Mouse (Mus musculus) midbrain, embryonic 13.5 days (tissue): ENCODE results near the gene Gjb5. TPM values are rescaled to one million over a fixed set of nuclear protein-coding genes. Genes with fewer than 3 reads are reported as not detected.

Source experiments
- ATAC-seq: fragments of 200-750 bp; cut with Nextera tagmentation; 2 replicates; pipeline ENCODE4 v1.8.0; 2017; ENCODE audit warnings: mild to moderate bottlenecking, moderate TSS enrichment, moderate library complexity
- H3K27ac ChIP-seq: fragments of 300-500 bp; sonication (generic); 2 replicates; pipeline ENCODE4 v1.5.1; 2015; ENCODE audit warnings: inconsistent platforms, mild to moderate bottlenecking, moderate library complexity
- H3K27me3 ChIP-seq: fragments of 300-500 bp; sonication (generic); 2 replicates; pipeline ENCODE4 v1.6.1; 2015; ENCODE audit warnings: mild to moderate bottlenecking, inconsistent platforms
- H3K36me3 ChIP-seq: fragments of 300-500 bp; sonication (generic); 2 replicates; pipeline ENCODE4 v1.6.1; 2015; ENCODE audit warnings: mild to moderate bottlenecking, inconsistent platforms
- H3K4me1 ChIP-seq: fragments of 300-500 bp; sonication (generic); replicated peaks from 2 replicates; pipeline ENCODE4 v1.6.1; 2015; ENCODE audit warnings: inconsistent platforms
- H3K4me2 ChIP-seq: fragments of 300-500 bp; sonication (generic); replicated peaks from 2 replicates; pipeline ENCODE4 v1.6.1; 2015; ENCODE audit warnings: moderate library complexity, mild to moderate bottlenecking, inconsistent platforms
- H3K4me3 ChIP-seq: fragments of 300-500 bp; sonication (generic); replicated peaks from 2 replicates; pipeline ENCODE4 v1.5.1; 2015; ENCODE audit warnings: mild to moderate bottlenecking, inconsistent platforms
- H3K9ac ChIP-seq: fragments of 300-500 bp; sonication (generic); replicated peaks from 2 replicates; pipeline ENCODE4 v1.6.1; 2015; ENCODE audit warnings: mild to moderate bottlenecking, inconsistent platforms
- H3K9me3 ChIP-seq: fragments of 300-500 bp; sonication (generic); 2 replicates; pipeline ENCODE4 v1.6.1; 2016; ENCODE audit warnings: mild to moderate bottlenecking, inconsistent platforms
- WGBS: fragments of 180-500 bp; shearing (Covaris S2); methylation state at CpG from one replicate; pipeline ENCODE4 v1.1.7; 2015; 5-methylcytosine and 5-hydroxymethylcytosine counted together
- polyA plus RNA-seq: library from polyadenylated mRNA; unstranded; fragments of >200 nt; fragmentation: Nextera tagmentation; extraction: Ambion mirVana; gene quantifications from 2 replicates; pipeline ENCODE4 v1.2.1, GENCODE M21; 2015

Gene Gjb5
- polyA plus RNA-seq, 1 experiment from 2014 or later = 0.09 TPM

- no peak for ATAC-seq
- WGBS = 75% methylated on average over 10 of the region's 10 CpGs
These were observed 33.7 kb downstream of the Gjb5 start for GRCm38 (mm10) chr4:127324296-127324695.

GRCm38 (mm10) chr4:127323651-127324050 lies 34.3 kb downstream of the Gjb5 start:
- Histone ChIP-seq H3K4me2 (no peak overlapping the region), H3K27ac (no peak overlapping the region), H3K4me3 (no peak overlapping the region), H3K36me3 (no peaks in the 10 kb centered on the region), H3K9ac (no peak overlapping the region), H3K27me3 (peaks cover 26% of the 10 kb centered on the region), H3K4me1 (no peaks in the 10 kb centered on the region), H3K9me3 (no peaks in the 10 kb centered on the region)
- 94% methylated on average over 3 of the region's 3 CpGs for WGBS
- ATAC-seq = no peak

More at GRCm38 (mm10) chr4:127324296-127324695, 33.7 kb downstream of the Gjb5 start:
- no peak overlapping the region for H3K4me2 ChIP-seq
- H3K27me3 ChIP-seq = peaks cover 31% of the 10 kb centered on the region
- no peak overlapping the region for H3K27ac ChIP-seq
- no peaks in the 10 kb centered on the region for H3K9me3 ChIP-seq
- H3K4me1 ChIP-seq = peaks cover 5% of the 10 kb centered on the region; the same call in 1 of the 2 replicates
- no peak overlapping the region for H3K9ac ChIP-seq
- H3K4me3 ChIP-seq = no peak overlapping the region
- no peaks in the 10 kb centered on the region for H3K36me3 ChIP-seq

GRCm38 (mm10) chr4:127319613-127320012 lies 38.4 kb downstream of the Gjb5 start:
- H3K27ac ChIP-seq = no peak overlapping the region
- H3K4me2 ChIP-seq = no peak overlapping the region
- peaks cover 6% of the 10 kb centered on the region; the same call in 1 of the 2 replicates for H3K27me3 ChIP-seq
- H3K9me3 ChIP-seq = no peaks in the 10 kb centered on the region
- H3K4me1 ChIP-seq = no peaks in the 10 kb centered on the region
- WGBS = 4% methylated on average over 3 of the region's 3 CpGs
- no peak overlapping the region for H3K4me3 ChIP-seq
- ATAC-seq = peak; percentile 68; the same call in 1 of the 2 replicates
- no peak overlapping the region for H3K9ac ChIP-seq
- H3K36me3 ChIP-seq = no peaks in the 10 kb centered on the region

- Histone ChIP-seq H3K4me3 (no peak overlapping the region), H3K36me3 (no peaks in the 10 kb centered on the region), H3K4me2 (no peak overlapping the region), H3K27me3 (peaks cover 19% of the 10 kb centered on the region), H3K4me1 (peaks cover 16% of the 10 kb centered on the region), H3K9me3 (no peaks in the 10 kb centered on the region), H3K9ac (no peak overlapping the region), H3K27ac (no peak overlapping the region)
- 63% methylated on average over 4 of the region's 4 CpGs for WGBS
- no peak for ATAC-seq
These were observed 40.8 kb downstream of the Gjb5 start for GRCm38 (mm10) chr4:127317143-127317542.

- peaks cover 25% of the 10 kb centered on the region for H3K27me3 ChIP-seq
- no peaks in the 10 kb centered on the region for H3K9me3 ChIP-seq
- H3K9ac ChIP-seq = no peak overlapping the region
- no peak overlapping the region for H3K4me2 ChIP-seq
- no peak overlapping the region for H3K27ac ChIP-seq
- no peak for ATAC-seq
- no peak overlapping the region for H3K4me3 ChIP-seq
- H3K4me1 ChIP-seq = peaks cover 16% of the 10 kb centered on the region
- 85% methylated on average over 8 of the region's 8 CpGs for whole genome bisulfite sequencing
- H3K36me3 ChIP-seq = no peaks in the 10 kb centered on the region
These were observed 42.2 kb downstream of the Gjb5 start for GRCm38 (mm10) chr4:127315753-127316152.

GRCm38 (mm10) chr4:127314585-127314984 lies 43.4 kb downstream of the Gjb5 start:
- 39% methylated on average over 9 of the region's 9 CpGs for WGBS
- no peak for ATAC-seq
- peak overlapping the region; percentile 81 for H3K4me2 ChIP-seq
- H3K27me3 ChIP-seq = peaks cover 25% of the 10 kb centered on the region
- H3K4me1 ChIP-seq = peaks cover 16% of the 10 kb centered on the region
- H3K36me3 ChIP-seq = no peaks in the 10 kb centered on the region
- H3K27ac ChIP-seq = no peak overlapping the region
- peak overlapping the region; percentile 68 for H3K9ac ChIP-seq
- H3K9me3 ChIP-seq = no peaks in the 10 kb centered on the region
- H3K4me3 ChIP-seq = peak overlapping the region; percentile 47

- WGBS = 0% methylated on average over 25 of the region's 25 CpGs
- peak; percentile 83 for ATAC-seq
These were observed 44.1 kb downstream of the Gjb5 start, which contains the start of gene Gja4 for GRCm38 (mm10) chr4:127313861-127314260. Gene Gja4, minus strand, starts transcription at chr4:127314039.

GRCm38 (mm10) chr4:127312349-127312748 lies 45.6 kb downstream of the Gjb5 start:
- Histone ChIP-seq H3K9me3 (no peaks in the 10 kb centered on the region), H3K9ac (no peak overlapping the region), H3K4me3 (no peak overlapping the region), H3K4me2 (peak overlapping the region; percentile 81; the same call in 1 of the 2 replicates), H3K36me3 (no peaks in the 10 kb centered on the region), H3K27ac (no peak overlapping the region), H3K4me1 (peaks cover 16% of the 10 kb centered on the region), H3K27me3 (peaks cover 25% of the 10 kb centered on the region)
- WGBS = 65% methylated on average over 24 of the region's 24 CpGs
- ATAC-seq = no peak

More at GRCm38 (mm10) chr4:127313861-127314260, 44.1 kb downstream of the Gjb5 start, which contains the start of gene Gja4:
- H3K27ac ChIP-seq = no peak within 1 kb of the TSS
- no peaks in the 10 kb centered on the region for H3K36me3 ChIP-seq
- peaks cover 25% of the 10 kb centered on the region for H3K27me3 ChIP-seq
- peak within 1 kb of the TSS; percentile 68 for H3K9ac ChIP-seq
- H3K4me3 ChIP-seq = peak within 1 kb of the TSS; percentile 47
- H3K4me1 ChIP-seq = peaks cover 16% of the 10 kb centered on the region
- H3K9me3 ChIP-seq = no peaks in the 10 kb centered on the region
- H3K4me2 ChIP-seq = peak within 1 kb of the TSS; percentile 81

- no peak overlapping the region for H3K4me3 ChIP-seq
- H3K9ac ChIP-seq = no peak overlapping the region
- 62% methylated on average over 9 of the region's 9 CpGs for WGBS
- no peaks in the 10 kb centered on the region for H3K9me3 ChIP-seq
- peaks cover 16% of the 10 kb centered on the region for H3K4me1 ChIP-seq
- no peak overlapping the region for H3K4me2 ChIP-seq
- no peak for ATAC-seq
- no peak overlapping the region for H3K27ac ChIP-seq
- H3K27me3 ChIP-seq = peaks cover 25% of the 10 kb centered on the region
- no peaks in the 10 kb centered on the region for H3K36me3 ChIP-seq
These were observed 46.4 kb downstream of the Gjb5 start for GRCm38 (mm10) chr4:127311561-127311960.

GRCm38 (mm10) chr4:127306915-127307314 lies 51.1 kb downstream of the Gjb5 start:
- no peaks in the 10 kb centered on the region for H3K36me3 ChIP-seq
- no peak overlapping the region for H3K4me3 ChIP-seq
- no peak for ATAC-seq
- H3K9me3 ChIP-seq = no peaks in the 10 kb centered on the region
- no peak overlapping the region for H3K9ac ChIP-seq
- no peak overlapping the region for H3K4me2 ChIP-seq
- H3K27ac ChIP-seq = no peak overlapping the region
- 59% methylated on average over 2 of the region's 2 CpGs for WGBS
- H3K4me1 ChIP-seq = no peaks in the 10 kb centered on the region
- H3K27me3 ChIP-seq = peaks cover 4% of the 10 kb centered on the region; the same call in 1 of the 2 replicates

Other genes with a start within 250 kb of the Gjb5 start
- gene Tmem35b, start 234.5 kb downstream of the Gjb5 start, polyA plus RNA-seq = 20.3 and 21.4 TPM in 2 replicates
- 7.2 and 10.1 TPM in 2 replicates for gene Dlgap3, start 189.0 kb downstream of the Gjb5 start, polyA plus RNA-seq
- 45.1 and 48.0 TPM in 2 replicates for gene Smim12, start 114.4 kb downstream of the Gjb5 start, polyA plus RNA-seq
- gene Gja4, start 44.1 kb downstream of the Gjb5 start, polyA plus RNA-seq = 17.8 and 17.9 TPM in 2 replicates
- 0.22 and 0.32 TPM in 2 replicates for gene Gjb3, start 27.3 kb downstream of the Gjb5 start, polyA plus RNA-seq
- gene Gjb4, start 4.1 kb downstream of the Gjb5 start, polyA plus RNA-seq = 0.11 TPM in 1 of 2 replicates, not detected in the other